Mouse (Mus musculus) urinary bladder, adult 2 months (tissue): Measurements from ENCODE around the gene Csgalnact2. TPM values are rescaled to one million over a fixed set of nuclear protein-coding genes. Genes with fewer than 3 reads are reported as not detected.

ENCODE experiments used
- DNase-seq: peaks from one replicate; pipeline ENCODE4 v3.0.0; 2022; ENCODE audit warnings: low spot score
- polyA plus RNA-seq: library from polyadenylated mRNA; depleted of rRNA; stranded (reverse); fragments of >200 nt; gene quantifications from 2 replicates; pipeline ENCODE4 v1.2.3, GENCODE M21; 2012; rRNA removed

Csgalnact2 gene
- polyA plus RNA-seq, 1 experiment = 19.8 TPM

DNA sequence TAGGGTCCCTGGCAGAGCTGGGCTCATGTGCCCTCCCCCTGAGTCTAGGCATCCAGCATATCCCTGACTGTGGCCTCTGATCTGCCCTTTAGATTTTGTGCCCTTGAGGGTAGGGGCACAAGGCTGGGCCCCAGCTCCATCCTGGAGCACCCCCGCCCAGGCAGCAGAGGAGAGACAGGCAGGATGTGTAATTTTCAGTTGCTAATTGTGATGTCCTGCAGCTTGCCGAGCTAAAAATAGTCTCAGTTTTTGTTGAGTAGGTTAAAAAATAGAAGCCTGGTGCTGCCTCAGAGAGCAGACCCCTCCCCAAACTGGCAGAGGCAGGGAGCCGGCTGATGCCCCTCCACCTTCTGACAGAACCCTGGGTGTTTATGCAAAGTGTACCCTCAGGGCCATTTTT is 64.8 kb downstream of the Csgalnact2 start:
- DNase-seq = no peak

DNA sequence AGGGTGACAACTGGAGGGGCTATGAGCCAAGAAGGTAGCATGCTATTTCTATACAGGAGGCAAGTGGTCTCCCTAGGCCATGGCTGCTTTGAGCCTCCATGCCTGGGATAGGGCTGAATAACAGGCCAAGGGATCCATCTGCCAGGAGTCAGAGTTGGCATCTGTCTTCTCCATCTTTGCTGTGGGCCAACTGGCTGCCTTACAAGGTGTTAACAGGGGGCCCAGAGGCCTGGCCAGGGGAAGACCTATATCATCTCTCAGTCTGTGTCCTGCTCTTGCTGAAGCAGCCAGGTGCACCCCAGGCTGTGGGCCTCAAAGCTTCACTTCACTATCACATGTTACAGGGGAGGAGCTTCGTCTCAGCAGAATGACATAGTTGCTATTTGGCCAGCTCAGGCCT is 66.8 kb downstream of the Csgalnact2 start:
- DNase-seq = no peak

DNA sequence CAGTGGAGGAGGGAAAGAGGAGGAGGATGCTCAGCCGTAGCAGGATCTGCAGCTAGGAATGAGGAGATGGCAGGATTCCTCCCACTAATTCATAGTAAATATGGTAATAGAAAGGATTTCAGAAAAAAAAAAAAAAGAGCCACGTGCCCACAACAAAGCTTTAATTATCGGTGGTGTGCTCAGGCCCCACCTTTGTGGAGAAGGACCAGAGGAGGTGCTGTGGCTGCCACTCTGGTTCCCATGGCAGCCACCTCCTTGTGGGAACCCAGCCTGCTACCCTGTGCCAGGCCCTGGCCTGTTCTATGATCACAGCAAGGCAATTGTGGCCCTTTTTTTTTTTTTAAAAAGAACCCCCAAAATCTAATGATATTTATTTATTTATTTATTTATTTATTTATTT is 67.5 kb downstream of the Csgalnact2 start:
- no peak for DNase-seq

DNA sequence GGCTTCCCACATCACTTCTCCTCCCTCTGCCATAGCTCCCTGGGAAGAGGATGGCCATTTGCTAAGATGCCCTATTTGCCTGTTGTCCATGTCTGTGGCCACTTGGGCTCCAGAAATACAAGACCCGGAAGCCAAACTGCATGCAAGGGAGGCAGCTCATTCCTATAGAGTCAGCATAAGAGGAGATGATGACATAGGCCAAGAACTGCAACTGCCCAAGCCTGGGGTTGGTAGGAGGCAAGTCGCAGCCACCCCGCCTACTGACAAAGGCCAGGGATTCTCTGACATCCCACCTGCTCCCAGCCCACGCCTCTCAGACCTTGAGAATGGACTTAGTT is 68.0 kb downstream of the Csgalnact2 start:
- no peak for DNase-seq

DNA sequence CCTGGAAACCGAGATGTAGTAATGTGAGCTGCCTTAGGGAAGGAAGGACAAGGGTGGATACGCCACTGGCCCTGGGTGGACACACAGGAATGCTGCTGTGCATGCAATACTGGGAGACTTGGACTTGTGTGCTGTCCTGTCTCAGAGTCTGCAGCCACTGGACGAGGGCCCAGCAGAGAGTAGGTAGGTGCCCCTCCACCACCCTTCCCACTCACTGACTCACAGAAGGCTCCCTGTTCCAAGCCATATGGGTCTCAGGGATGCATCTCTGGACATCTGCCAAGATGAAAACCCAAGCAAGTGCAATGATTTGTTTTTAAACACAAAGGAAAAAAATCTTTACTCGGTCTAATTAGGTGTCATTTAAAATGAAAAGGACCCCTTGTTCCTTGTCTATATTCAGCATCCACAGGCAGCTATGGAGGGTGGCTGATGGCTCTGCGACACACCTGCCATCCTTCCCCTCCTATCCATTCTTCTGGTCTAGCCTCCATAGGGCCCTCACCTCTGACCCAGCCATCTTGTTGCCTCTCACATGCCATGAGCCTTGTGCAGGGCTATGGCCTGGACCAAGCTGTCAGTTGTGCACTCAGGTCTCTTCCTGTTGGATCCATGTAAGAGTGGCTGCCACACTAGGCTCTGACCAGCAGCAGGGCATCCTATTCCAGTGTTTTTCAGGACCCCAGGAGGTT is 68.5 kb downstream of the Csgalnact2 start:
- DNase-seq = no peak

DNA sequence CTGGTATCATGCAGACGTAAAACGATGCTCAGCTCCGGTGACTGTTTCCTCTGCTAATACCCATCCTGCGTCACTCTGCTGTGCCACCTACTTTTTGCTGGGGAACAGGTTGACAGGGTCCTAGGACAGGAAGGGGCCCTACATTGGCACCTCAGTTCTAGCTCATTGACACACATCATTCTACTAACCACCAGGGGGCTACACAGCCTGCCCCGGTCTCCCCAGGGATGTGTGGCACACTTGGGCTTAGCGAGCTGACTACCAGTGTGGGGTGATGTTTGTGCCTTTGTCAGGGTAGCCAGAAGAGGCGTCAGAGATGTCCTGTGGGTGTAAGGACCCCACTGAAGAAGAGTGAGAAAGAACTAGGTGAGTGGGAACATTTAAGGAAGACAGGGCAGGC is 71.2 kb downstream of the Csgalnact2 start:
- no peak for DNase-seq

DNA sequence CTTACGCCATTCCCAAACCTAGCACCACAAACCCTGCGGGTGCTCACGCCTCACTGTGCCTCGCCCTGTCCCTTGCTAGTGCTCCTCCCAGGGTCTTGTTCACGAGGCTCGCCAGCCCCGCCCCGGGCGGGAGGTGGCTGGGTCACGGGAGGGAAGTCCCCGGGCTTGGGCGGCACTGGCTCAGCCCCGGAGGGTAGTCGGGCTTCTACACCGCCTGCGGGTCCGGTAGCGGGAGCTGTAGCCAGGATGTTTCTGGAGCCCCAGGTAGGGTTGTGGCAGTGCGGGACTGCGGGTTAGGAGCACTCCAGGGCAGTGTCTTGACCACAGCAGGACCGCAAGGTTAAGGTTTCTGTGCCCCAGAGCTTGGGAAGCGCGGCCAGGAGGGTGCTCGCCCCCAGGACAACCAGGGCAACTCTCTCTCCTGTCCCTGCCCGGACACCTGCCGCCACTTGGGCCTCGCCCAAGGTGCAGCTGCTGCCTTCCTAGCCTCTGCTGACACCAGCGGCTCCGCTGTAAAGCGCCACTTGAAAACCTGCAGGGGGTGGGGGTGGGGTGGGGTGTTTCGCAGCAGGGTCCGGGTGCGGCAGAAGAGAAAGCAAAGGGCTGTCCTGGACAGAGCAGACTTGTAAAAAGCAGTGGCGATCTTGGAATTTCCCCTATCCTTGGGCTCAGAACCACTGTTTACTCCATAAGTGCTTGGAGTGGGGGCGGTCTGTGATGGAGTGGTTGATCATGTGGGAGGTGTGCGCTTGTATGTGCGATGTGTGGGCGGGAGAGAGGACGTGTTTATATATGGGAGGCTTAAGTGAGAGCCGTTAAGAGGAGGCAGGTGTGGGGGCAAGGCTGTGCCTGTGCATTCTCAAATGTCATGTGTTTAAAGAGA is 72.5 kb downstream of the Csgalnact2 start:
- DNase-seq = peak; percentile 33

DNA sequence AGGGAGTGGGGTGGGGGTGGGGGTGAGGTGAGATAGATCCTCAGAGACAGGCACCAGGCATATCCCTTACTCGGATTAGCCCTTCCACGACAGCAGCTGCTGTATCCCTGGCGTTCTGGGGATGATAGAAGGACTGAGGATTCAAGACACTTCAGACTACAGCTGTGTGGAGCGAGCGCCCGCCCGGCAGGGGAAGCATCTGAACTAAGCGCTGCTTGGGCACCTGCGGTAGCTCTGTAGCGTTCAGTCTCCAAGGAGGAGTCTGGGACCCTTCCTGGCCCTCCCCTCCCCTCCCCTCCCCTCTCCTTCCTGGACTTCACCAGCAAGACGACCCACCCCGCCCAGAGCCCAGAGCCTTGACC is 73.1 kb downstream of the Csgalnact2 start:
- DNase-seq = no peak

DNA sequence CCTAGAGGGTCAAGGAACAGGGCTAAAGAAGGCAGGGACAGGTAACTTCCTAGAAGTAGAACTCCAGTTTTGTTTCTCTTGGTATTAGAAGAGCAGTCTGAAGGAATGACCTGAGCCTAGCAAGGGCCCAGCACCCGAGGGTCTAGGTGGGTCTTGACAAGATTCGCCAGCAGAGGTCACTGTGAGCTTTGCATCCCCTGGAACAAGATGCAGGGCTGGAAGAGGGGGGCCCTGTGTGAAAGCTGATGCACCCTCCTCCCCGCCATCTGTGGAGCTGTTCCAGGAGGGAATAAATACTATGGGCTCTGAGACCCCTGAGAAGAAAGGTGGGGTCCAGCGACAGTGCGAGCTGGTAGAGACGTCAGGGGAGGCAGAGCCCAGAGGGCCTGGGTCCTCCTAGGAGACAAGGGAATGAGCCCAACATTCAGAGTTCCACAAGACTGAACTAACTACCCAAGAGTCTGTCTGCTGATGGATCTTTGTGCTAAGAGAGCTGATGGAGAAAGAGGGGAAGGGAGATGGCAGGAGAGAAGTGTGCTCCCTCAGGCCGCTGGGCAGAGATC is 73.9 kb downstream of the Csgalnact2 start:
- no peak for DNase-seq

DNA sequence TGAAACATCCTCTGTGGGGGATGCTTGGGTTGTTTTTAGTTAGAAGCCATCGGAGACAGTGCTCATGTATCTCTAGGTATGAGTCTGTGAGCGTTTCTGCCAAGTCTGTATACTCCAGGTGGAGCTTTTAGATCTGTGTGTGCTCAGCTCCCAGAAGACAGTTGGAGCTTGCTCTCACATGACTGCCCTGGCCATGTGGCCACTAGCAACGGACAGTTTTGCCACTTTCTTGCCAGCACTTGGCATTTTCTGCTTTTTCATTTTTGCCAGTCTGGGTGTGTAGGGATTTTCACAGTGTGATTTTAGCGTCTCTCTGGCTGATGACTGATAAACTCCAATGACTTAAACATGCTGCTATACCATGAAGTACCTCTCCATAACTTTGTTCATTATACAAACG is 75.7 kb downstream of the Csgalnact2 start:
- DNase-seq = no peak

DNA sequence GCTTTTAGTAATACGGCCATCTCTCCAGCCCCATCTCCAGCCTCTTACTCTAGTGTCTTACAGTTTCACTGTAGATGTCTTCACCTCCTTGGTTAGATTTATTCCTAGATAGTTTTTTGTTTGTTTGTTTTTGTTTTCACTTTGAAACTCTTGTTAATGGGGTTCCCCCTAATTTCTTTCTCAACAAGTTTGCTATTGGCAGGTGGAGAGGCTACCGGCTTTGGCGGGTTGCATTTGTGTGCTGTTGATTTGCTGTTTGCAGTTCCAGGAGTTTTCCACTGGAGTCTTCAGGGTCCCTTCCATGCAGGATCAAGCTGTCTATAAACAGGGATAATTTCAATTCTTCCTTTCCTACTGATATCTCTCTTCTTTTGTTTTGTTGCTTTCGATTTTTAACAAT is 77.7 kb downstream of the Csgalnact2 start:
- DNase-seq = no peak

Other genes with a start within 250 kb of the Csgalnact2 start
- 285 and 328 TPM in 2 replicates for gene Hnrnpf, start 238.8 kb downstream of the Csgalnact2 start, polyA plus RNA-seq
- 5.7 and 7.0 TPM in 2 replicates for gene Fxyd4, start 201.4 kb downstream of the Csgalnact2 start, polyA plus RNA-seq
- gene Rasgef1a, start 127.7 kb downstream of the Csgalnact2 start, polyA plus RNA-seq = 1.0 and 1.1 TPM in 2 replicates
- 2.0 TPM in 2 replicates for gene Ret, start 58.6 kb upstream of the Csgalnact2 start, polyA plus RNA-seq